Mouse (Mus musculus) testis, adult 2 months (tissue): Measurements from ENCODE around the gene Pld6.

ENCODE experiments used
- CTCF ChIP-seq: fragments of 200-500 bp; IDR thresholded peaks from 2 replicates; pipeline ENCODE4 v1.5.1; 2012; ENCODE audit warnings: low read depth, mild to moderate bottlenecking, inconsistent platforms, low read length, moderate library complexity; ENCODE audit not compliant: control insufficient read depth, insufficient read depth, insufficient replicate concordance
- POLR2A ChIP-seq: fragments of 200-500 bp; IDR thresholded peaks from 2 replicates; pipeline ENCODE4 v1.6.1; 2012; ENCODE audit warnings: low read depth, mild to moderate bottlenecking, inconsistent platforms, low read length, moderate library complexity; ENCODE audit not compliant: control insufficient read depth

DNA sequence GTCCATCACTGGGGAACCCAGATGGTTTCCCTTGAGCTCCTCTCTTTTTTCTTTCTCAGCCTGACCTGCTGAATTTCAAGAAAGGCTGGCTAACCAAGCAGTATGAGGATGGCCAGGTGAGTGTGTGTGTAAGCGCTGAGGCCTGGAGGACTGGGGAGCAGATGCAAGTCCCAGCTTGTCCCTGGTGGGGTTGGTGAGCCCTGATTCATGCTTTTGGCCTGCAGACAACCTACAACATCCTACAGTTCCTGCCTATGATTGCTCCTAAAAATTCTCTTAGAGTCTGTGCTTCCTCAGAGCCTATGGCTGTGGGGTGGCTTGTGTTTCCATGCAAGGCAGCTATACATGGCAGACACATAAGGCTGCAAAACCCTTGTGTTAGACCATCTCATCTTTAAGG lies 43.7 kb downstream of the Pld6 start:
- no peak for TF ChIP-seq POLR2A
- no peak for TF ChIP-seq CTCF
